Mouse (Mus musculus): ENCODE measurements around the gene Gga3. TPM values are rescaled to one million over a fixed set of nuclear protein-coding genes. Genes with fewer than 3 reads are reported as not detected.
A peak's percentile ranks its signal among the peaks of the same experiment; 100 is the strongest.
"Not testable (repeated sequence)": the region's sequence is repeated elsewhere in the genome, so short reads cannot be mapped to it uniquely, and the experiment has no call there.

The Gga3 gene
- total RNA-seq (2021) = 10 to 100 TPM; 83.9 to 85.2 TPM

DNA sequence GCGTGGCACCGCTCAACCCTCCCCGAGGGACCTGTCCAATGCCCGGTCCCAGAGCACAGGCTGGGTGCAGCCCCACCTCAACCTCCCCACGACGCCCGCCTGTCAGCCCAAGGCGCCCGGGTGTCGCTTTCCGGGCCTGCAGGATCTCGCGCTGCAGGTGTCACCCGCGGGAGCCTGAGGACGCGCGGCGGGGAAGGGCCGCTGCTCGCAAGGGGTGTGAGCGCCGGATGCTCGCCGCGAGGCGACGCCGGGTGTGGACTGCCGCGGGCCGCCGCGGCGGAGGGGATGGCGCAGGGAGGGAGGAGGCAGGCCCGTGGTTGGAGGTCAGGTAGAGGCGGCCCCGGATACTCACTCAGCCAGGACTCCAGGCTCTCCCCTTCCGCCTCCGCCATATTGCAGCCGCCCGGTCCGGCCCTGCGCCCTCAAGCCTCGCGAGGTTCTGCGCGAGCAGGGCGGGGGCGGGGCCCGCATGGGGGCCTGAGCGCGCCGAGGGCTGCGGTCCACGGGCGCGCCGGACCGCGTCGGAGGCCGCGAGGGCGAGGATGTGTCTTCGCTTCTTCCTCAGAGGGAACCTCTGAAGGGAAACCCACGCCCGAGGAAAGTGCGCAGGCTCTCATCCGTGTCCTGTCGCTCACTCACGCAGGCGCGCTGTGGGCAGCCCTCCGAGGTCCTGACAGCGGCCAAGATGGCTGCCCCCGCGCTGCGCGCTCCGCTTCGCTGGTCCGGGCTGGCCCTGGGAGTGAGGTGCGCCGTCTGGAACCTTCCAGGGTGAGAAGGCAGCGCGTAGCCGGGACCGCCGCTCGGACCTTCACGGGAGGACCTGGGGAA is at the start of gene Gga3, which contains the start of gene Mrps7:
Gene Gga3 (minus strand): TSS at position 576 of the 828 bp plus-strand sequence.
Gene Mrps7 (plus strand): TSS at position 450 of the 828 bp plus-strand sequence.
- peak; percentile 91 for DNase-seq
- intact Hi-C loops (cut with DNase I) = no loop called here

DNA sequence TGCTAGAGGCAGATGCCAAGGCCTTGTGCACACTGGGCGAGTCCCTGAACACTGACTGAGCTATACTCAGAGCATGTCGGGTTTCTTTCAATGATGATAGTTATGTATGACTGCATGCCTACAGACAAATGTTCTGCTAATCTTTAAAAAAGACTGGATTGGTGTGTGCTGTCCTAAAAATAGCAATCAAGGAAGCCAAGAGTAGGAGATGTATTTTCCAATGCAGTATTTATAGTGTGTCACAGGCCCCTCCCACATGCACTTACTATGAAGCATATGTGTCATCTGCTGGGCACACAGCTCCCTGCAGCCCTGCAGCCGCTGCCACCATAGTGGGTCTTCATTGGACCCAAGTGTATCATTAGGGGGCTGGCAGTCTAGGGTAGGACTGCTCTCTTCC is 49.3 kb upstream of the Gga3 start:
- DNase-seq = no peak
- intact Hi-C loops (cut with DNase I) = loop anchor here (5.0 kb wide), 1 partner anchor 159 kb away; the partner anchor contains the start of genes Caskin2 and Tsen54

DNA sequence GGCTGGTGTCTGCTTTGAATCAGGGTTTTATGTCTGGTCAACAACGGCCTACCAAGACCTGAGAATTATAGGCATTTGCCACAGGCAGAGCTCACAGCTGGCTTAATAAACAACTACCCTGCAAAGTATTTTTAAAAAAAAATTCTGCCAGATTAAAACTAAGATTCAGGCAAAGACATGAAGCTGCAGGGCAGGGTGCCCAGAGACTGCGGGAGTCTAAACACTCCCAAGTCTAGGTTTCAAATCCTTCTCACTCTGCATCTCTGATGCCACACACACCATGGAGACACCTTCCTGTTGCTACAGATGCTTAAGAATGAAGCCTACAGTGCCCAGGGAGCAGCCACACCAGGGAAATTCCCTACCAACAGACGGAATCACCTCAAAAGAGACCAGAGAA is 47.8 kb upstream of the Gga3 start:
- no peak for DNase-seq
- intact Hi-C loops (cut with DNase I) = loop anchor here (5.0 kb wide), 1 partner anchor 161 kb away; the partner anchor contains the start of genes Caskin2 and Tsen54

GRCm38 (mm10) chr11:115649706-115650105 is 45.9 kb upstream of the Gga3 start:
- peak; percentile 50 for DNase-seq
- intact Hi-C loops (cut with DNase I) = loop anchor here (5.0 kb wide), 2 partner anchors 63 to 163 kb away; partner anchors contain the start of genes Caskin2 and Tsen54

GRCm38 (mm10) chr11:115647459-115647858 is 43.6 kb upstream of the Gga3 start:
- intact Hi-C loops (cut with DNase I) = loop anchor here (5.0 kb wide), 1 partner anchor 65 kb away; no protein-coding TSS in a partner anchor
- peak; percentile 49 for DNase-seq

GRCm38 (mm10) chr11:115646439-115646838 is 42.6 kb upstream of the Gga3 start:
- DNase-seq = no peak
- intact Hi-C loops (cut with DNase I) = loop anchor here (5.0 kb wide), 1 partner anchor 66 kb away; no protein-coding TSS in a partner anchor

DNA sequence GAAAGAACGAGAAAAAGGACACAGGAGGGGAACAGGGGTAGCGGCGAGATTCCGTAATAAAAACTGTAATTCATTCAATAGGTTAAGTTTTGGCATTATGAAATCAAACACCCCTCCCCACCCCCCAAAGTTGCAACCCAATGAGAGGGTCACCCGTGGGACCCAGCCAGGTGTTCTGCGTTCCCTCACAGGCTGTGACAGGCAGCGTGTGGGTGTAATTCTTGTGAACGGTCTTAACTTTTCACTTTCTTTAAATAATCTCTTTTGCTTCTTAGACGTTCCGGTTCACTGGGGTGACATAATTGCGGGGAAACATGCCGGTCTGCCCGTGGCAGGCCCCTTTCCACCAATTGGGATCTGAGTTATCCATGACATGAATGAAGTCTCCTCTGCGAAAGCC is 41.6 kb upstream of the Gga3 start:
- intact Hi-C loops (cut with DNase I) = loop anchor here (5.0 kb wide), 1 partner anchor 67 kb away; no protein-coding TSS in a partner anchor
- DNase-seq = not testable (repeated sequence)

DNA sequence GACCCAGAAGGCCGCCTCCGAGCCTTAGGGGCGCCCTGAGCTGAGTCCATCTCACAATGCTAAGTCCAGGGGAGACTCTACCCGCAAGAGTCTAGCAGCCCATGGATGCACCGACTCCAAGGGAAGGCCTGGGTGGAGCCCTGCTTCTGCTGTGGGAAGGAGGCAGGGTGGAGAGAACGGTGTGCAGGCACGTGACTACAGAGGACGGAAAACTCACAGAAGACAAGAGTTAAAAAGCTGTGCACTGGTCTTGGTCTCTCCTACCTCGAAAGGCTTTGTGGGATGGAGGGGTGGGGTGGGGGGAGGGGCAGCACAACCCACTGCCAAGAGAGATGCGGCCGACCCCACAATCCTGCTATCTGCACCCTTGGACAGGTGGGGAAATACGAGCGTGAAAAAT is 40.5 kb upstream of the Gga3 start:
- no peak for DNase-seq
- intact Hi-C loops (cut with DNase I) = loop anchor here (5.0 kb wide), 1 partner anchor 53 kb away; no protein-coding TSS in a partner anchor

DNA sequence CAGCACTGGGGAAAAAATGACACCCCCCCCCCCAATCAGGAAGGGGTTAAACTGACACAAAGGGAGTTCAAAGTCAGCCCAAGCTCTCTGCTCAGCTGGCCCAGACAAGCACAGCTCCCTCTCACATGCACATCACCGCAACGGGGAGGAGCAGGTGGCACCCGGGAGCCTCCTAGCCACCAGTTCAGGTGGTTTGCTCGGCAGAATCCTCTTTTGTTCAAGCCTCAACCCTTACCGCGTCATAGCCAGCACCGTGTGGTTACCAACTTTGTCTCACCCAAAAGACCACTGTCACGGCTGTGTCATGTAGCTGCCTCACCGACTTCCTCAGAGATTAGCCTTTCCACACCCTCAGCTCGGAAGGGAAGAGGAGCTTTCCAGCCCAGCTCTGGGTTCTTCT is 39.4 kb upstream of the Gga3 start:
- intact Hi-C loops (cut with DNase I) = loop anchor here (5.0 kb wide), 1 partner anchor 54 kb away; no protein-coding TSS in a partner anchor
- no peak for DNase-seq

DNA sequence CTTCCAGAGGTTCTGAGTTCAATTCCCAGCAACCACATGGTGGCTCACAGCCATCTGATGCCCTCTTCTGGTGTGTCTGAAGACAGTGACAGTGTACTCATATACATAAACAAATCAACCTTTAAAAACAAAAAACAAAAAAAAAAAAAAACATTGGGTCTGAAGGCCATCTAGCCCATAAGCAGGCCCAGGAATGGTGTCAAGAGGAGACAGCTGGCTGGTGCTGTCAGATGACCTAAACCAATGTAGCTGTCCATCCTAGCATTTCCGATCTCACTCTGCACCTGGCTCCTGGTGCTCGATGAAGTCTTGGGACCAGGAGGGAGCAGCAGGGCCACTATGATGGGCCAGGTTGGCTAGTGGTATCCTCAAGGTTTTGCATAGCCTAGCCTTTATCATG is 38.9 kb upstream of the Gga3 start:
- DNase-seq = no peak
- intact Hi-C loops (cut with DNase I) = loop anchor here (5.0 kb wide), 1 partner anchor 55 kb away; no protein-coding TSS in a partner anchor

DNA sequence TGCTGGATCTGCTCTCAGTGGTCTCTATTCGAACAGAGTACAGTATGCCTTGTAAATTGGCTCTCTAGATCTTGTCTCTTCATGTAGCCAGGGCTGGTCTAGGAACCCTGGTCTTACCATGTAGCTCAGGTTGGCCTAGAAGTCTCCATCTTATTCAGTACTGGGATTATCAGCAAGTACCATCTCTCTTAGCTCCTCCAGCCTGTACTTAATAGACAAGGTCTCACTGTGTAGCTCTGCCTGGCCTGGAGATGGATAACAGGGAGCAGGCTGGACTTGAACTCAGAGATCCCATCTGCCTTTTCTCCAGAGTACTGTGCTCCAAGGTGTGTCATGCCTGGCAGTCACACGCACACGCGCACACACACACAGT is 37.8 kb upstream of the Gga3 start:
- DNase-seq = no peak
- intact Hi-C loops (cut with DNase I) = loop anchor here (5.0 kb wide), 1 partner anchor 56 kb away; no protein-coding TSS in a partner anchor

- intact Hi-C loops (cut with DNase I) = loop anchor here (5.0 kb wide), 1 partner anchor 56 kb away; no protein-coding TSS in a partner anchor
- no peak for DNase-seq
Measured at GRCm38 (mm10) chr11:115640978-115641663, 37.3 kb upstream of the Gga3 start.

DNA sequence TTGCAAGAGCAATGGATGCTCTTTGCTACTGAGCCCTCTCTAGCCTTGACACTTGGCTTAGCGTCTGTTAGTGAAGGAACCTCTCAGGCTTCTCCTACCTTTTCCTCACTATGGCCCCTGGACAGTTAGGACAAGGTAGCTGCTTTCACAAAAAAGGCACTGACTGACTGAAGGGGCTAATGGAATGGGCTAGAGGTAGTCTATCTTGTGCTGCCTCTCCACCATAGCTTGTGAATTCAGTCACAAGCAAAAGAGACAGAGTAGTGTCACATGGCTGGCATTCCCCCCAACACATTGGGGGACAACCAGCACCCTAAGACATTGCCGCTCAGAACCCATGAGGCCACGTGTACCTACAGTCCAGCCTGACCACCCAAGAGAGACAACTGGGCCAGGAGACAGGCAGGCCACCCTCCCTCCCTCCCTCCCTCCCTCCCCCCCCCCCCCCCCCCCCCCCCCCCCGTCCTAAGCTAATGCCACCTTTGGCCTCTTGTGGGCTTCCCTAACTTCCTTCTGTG is 36.5 kb upstream of the Gga3 start:
- no peak for DNase-seq
- intact Hi-C loops (cut with DNase I) = loop anchor here (5.0 kb wide), 1 partner anchor 57 kb away; no protein-coding TSS in a partner anchor

GRCm38 (mm10) chr11:115639540-115639939 is 35.7 kb upstream of the Gga3 start:
- intact Hi-C loops (cut with DNase I) = no loop called here
- no peak for DNase-seq

DNA sequence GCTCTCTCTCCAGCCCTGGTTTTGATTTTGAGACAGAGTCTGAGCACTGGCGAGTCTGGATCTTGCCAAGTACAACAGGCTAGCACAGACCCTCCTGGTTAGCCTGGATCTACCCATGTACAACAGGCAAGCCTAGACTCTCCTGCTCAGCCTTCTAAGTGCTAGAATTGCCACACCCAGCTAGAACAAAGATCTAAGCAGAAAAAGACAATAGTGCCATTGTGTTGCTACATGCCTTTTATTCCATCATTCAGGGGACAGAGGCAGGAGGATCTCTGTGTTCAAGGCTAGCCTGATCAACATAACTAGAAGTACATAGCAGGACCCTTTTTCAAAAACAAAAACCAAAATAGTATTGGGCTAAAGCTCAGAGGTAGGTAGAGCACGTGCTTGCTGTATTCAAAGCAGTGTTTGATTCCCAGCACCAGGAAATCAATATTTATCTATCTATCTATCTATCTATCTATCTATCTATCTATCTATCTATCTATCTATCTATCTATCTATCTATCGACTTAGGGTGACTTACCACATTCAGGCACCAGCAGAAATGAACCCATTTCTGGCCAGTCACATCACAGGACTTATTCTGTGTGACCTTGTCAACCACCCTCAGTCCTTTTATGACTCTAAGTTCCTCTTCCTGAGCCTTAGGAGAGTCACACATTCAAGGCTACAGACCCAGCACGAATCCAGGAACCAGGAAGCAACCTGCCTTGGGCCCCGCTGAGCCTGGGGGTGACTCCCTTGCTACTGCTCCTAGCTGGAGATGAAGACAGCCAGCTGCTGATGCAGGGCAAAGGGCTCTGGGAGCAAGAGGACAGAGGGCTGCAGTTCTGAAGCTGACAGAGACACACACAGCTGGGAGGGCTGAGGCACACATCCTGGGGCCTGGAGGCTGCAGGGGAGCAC is 34.9 kb upstream of the Gga3 start:
- DNase-seq = no peak
- intact Hi-C loops (cut with DNase I) = no loop called here

GRCm38 (mm10) chr11:115636960-115637359 is 33.1 kb upstream of the Gga3 start:
- intact Hi-C loops (cut with DNase I) = no loop called here
- no peak for DNase-seq

- intact Hi-C loops (cut with DNase I) = no loop called here
- no peak for DNase-seq
Measured at GRCm38 (mm10) chr11:115635484-115635883, 31.6 kb upstream of the Gga3 start.

DNA sequence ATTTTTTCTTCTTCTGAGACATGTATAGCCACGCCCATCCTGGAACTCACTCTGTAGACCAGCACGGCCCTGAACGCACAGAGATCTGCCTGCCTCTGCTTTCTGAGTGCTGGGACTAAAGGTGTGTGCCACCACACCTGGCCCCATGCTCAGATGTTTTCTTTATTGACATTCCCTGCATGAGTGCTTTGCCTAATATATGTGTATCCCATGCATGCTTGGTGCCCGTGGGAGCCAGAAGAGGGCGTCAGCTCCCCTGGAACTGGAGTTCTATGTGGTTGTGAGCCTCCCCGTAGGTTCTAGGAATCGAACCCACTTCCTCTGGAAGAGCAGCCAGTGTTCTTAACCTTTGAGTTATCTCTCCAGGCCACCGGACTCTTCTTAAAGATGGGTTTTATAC is 31.2 kb upstream of the Gga3 start:
- intact Hi-C loops (cut with DNase I) = no loop called here
- no peak for DNase-seq

- intact Hi-C loops (cut with DNase I) = no loop called here
- DNase-seq = no peak
Measured at GRCm38 (mm10) chr11:115634109-115634508, 30.3 kb upstream of the Gga3 start.

GRCm38 (mm10) chr11:115632862-115633261 is 29.0 kb upstream of the Gga3 start:
- intact Hi-C loops (cut with DNase I) = no loop called here

More at GRCm38 (mm10) chr11:115632862-115633261, 29.0 kb upstream of the Gga3 start:
- no peak for DNase-seq
